Mouse (Mus musculus) CH12.LX (cell line): ENCODE data around the gene Dpy19l3. TPM values are rescaled to one million over a fixed set of nuclear protein-coding genes. Genes with fewer than 3 reads are reported as not detected.

Experiments used
- DNase-seq: peaks from one replicate; pipeline ENCODE4 v3.0.0-alpha.2; 2013; ENCODE audit errors: extremely low read depth
- H3K27ac ChIP-seq: 2 replicates; pipeline ENCODE4 v1.5.1; 2012; ENCODE audit warnings: low read depth, mild to moderate bottlenecking, control low read depth, moderate library complexity; ENCODE audit not compliant: insufficient read depth
- H3K27me3 ChIP-seq: replicated peaks from 2 replicates; pipeline ENCODE3; 2012; ENCODE audit warnings: inconsistent platforms
- H3K36me3 ChIP-seq, 2 experiments: replicated peaks in 1 of 2; 2 replicates each; pipeline versions ENCODE3 to v1.6.1; 2012; ENCODE audit warnings: inconsistent platforms in 1 of 2, low read length in 1 of 2, mild to moderate bottlenecking in 1 of 2, mixed read lengths in 1 of 2, moderate library complexity in 1 of 2; ENCODE audit not compliant: control insufficient read depth in 1 of 2, insufficient read depth in 1 of 2
- H3K4me1 ChIP-seq, 2 experiments: 2 replicates each; pipeline ENCODE4 v1.6.1; 2012; ENCODE audit warnings: inconsistent platforms in 1 of 2, moderate library complexity in 1 of 2; ENCODE audit not compliant: insufficient read depth in 2 of 2, control insufficient read depth in 1 of 2
- H3K4me2 ChIP-seq: 2 replicates; pipeline ENCODE4 v1.6.1; 2012; ENCODE audit warnings: low read depth, mild to moderate bottlenecking, control low read depth; ENCODE audit not compliant: poor library complexity, insufficient read depth, severe bottlenecking
- H3K4me3 ChIP-seq, 3 experiments: fragments of 150-350 bp in 1 of 3; sonication (generic) in 1 of 3; replicated peaks in 1 of 3; 2 replicates each; pipeline versions ENCODE3 to v1.5.1; 2011 to 2012; ENCODE audit warnings: low read depth in 2 of 3, low read length in 2 of 3, mild to moderate bottlenecking in 2 of 3, moderate library complexity in 2 of 3, control low read depth in 1 of 3, improper control_type of control experiment in 1 of 3, inconsistent platforms in 1 of 3, mixed read lengths in 1 of 3; ENCODE audit not compliant: poor library complexity in 1 of 3
- H3K79me2 ChIP-seq: replicated peaks from 2 replicates; pipeline ENCODE4 v1.6.1; 2012; ENCODE audit warnings: mild to moderate bottlenecking, moderate library complexity; ENCODE audit not compliant: control insufficient read depth, poor library complexity, insufficient read depth, severe bottlenecking; ENCODE audit errors: extremely low read depth
- H3K9ac ChIP-seq: 2 replicates; pipeline ENCODE4 v1.6.1; 2012; ENCODE audit warnings: low read depth, mild to moderate bottlenecking, control low read depth, moderate library complexity; ENCODE audit not compliant: insufficient read depth
- H3K9me3 ChIP-seq: replicated peaks from 2 replicates; pipeline ENCODE3; 2012; ENCODE audit warnings: low read length, inconsistent platforms, mixed read lengths
- BHLHE40 ChIP-seq: IDR thresholded peaks from 2 replicates; pipeline ENCODE4 v1.6.1; 2011; ENCODE audit warnings: mild to moderate bottlenecking, low read depth, low read length, improper control_type of control experiment
- CHD1 ChIP-seq: IDR thresholded peaks from 2 replicates; pipeline ENCODE4 v1.6.1; 2012; ENCODE audit warnings: low read depth, low read length, improper control_type of control experiment, inconsistent platforms
- CHD2 ChIP-seq: IDR thresholded peaks from 2 replicates; pipeline ENCODE4 v1.6.1; 2011; ENCODE audit warnings: low read length, improper control_type of control experiment
- ELF1 ChIP-seq: IDR thresholded peaks from 2 replicates; pipeline ENCODE4 v1.6.1; 2014; ENCODE audit warnings: low read depth, mild to moderate bottlenecking, inconsistent platforms, low read length, improper control_type of control experiment
- EP300 ChIP-seq: IDR thresholded peaks from 2 replicates; pipeline ENCODE4 v1.6.1; 2011; ENCODE audit warnings: low read length, improper control_type of control experiment
- ETS1 ChIP-seq: conservative IDR thresholded peaks from 2 replicates; pipeline ENCODE4 v1.6.1; 2012; ENCODE audit warnings: low read depth, mild to moderate bottlenecking, inconsistent platforms, low read length, improper control_type of control experiment, moderate library complexity
- GABPA ChIP-seq: IDR thresholded peaks from 2 replicates; pipeline ENCODE4 v1.6.1; 2012; ENCODE audit warnings: low read depth, low read length, improper control_type of control experiment, inconsistent platforms; ENCODE audit not compliant: insufficient replicate concordance
- HCFC1 ChIP-seq: IDR thresholded peaks from 2 replicates; pipeline ENCODE4 v1.6.1; 2012; ENCODE audit warnings: low read depth, mild to moderate bottlenecking, inconsistent platforms, low read length, improper control_type of control experiment
- IRF4 ChIP-seq: IDR thresholded peaks from 2 replicates; pipeline ENCODE4 v1.6.1; 2014; ENCODE audit warnings: low read depth, mild to moderate bottlenecking, inconsistent platforms, low read length, improper control_type of control experiment
- JUND ChIP-seq: conservative IDR thresholded peaks from 2 replicates; pipeline ENCODE4 v1.6.1; 2011; ENCODE audit warnings: low read depth, low read length, improper control_type of control experiment
- MAX ChIP-seq: IDR thresholded peaks from 2 replicates; pipeline ENCODE4 v1.6.1; 2011; ENCODE audit warnings: low read length, improper control_type of control experiment
- MXI1 ChIP-seq: IDR thresholded peaks from 2 replicates; pipeline ENCODE4 v1.6.1; 2011; ENCODE audit warnings: mild to moderate bottlenecking, low read depth, low read length, improper control_type of control experiment
- NELFE ChIP-seq: IDR thresholded peaks from 2 replicates; pipeline ENCODE4 v1.6.1; 2011; ENCODE audit warnings: low read depth, low read length, improper control_type of control experiment
- NRF1 ChIP-seq: IDR thresholded peaks from 2 replicates; pipeline ENCODE4 v1.6.1; 2014; ENCODE audit warnings: low read depth, mild to moderate bottlenecking, inconsistent platforms, low read length, improper control_type of control experiment, moderate library complexity
- POLR2A ChIP-seq: IDR thresholded peaks from 2 replicates; pipeline ENCODE4 v1.6.1; 2011; ENCODE audit warnings: low read depth, mild to moderate bottlenecking, improper control_type of control experiment, low read length
- RAD21 ChIP-seq: IDR thresholded peaks from 2 replicates; pipeline ENCODE4 v1.6.1; 2011; ENCODE audit warnings: low read depth, mild to moderate bottlenecking, low read length, improper control_type of control experiment, moderate library complexity
- RCOR1 ChIP-seq: conservative IDR thresholded peaks from 2 replicates; pipeline ENCODE4 v1.6.1; 2012; ENCODE audit warnings: low read depth, mild to moderate bottlenecking, inconsistent platforms, low read length, improper control_type of control experiment
- SMC3 ChIP-seq: IDR thresholded peaks from 2 replicates; pipeline ENCODE4 v1.6.1; 2011; ENCODE audit warnings: low read depth, low read length, improper control_type of control experiment
- TBP ChIP-seq: conservative IDR thresholded peaks from 2 replicates; pipeline ENCODE4 v1.6.1; 2011; ENCODE audit warnings: low read depth, low read length, improper control_type of control experiment
- TCF12 ChIP-seq: IDR thresholded peaks from 2 replicates; pipeline ENCODE4 v1.6.1; 2014; ENCODE audit warnings: low read depth, mild to moderate bottlenecking, inconsistent platforms, low read length, improper control_type of control experiment
- UBTF ChIP-seq: IDR thresholded peaks from 2 replicates; pipeline ENCODE4 v1.6.1; 2012; ENCODE audit warnings: low read depth, mild to moderate bottlenecking, inconsistent platforms, low read length, improper control_type of control experiment, moderate library complexity
- USF1 ChIP-seq: IDR thresholded peaks from 2 replicates; pipeline ENCODE4 v1.6.1; 2014; ENCODE audit warnings: low read depth, mild to moderate bottlenecking, inconsistent platforms, low read length, improper control_type of control experiment
- ZC3H11A ChIP-seq: IDR thresholded peaks from 2 replicates; pipeline ENCODE4 v1.6.1; 2012; ENCODE audit warnings: low read depth, mild to moderate bottlenecking, inconsistent platforms, low read length, improper control_type of control experiment
- ZKSCAN1 ChIP-seq: IDR thresholded peaks from 2 replicates; pipeline ENCODE4 v1.6.1; 2012; ENCODE audit warnings: low read depth, inconsistent platforms, low read length, improper control_type of control experiment, borderline replicate concordance
- ZNF384 ChIP-seq: IDR thresholded peaks from 2 replicates; pipeline ENCODE4 v1.6.1; 2012; ENCODE audit warnings: low read depth, low read length, improper control_type of control experiment, inconsistent platforms
- dilution Hi-C: fragments of 300-500 bp; cut with MboI; formaldehyde crosslinking; loops from 2 replicates; pipeline ENCODE4 v1.14.3; 2020; ENCODE audit warnings: low sequenced_read_pairs; ENCODE audit not compliant: extremely low pct_unique_long_range_greater_than_20kb, extremely low pct_ligation_motif_present
- in situ Hi-C: fragments of 300-500 bp; cut with MboI; formaldehyde crosslinking; loops from 3 replicates; pipeline ENCODE4 v1.14.3; 2019; ENCODE audit warnings: low sequenced_read_pairs, low pct_ligation_motif_present, low pct_unique_long_range_greater_than_20kb, mixed read lengths
- polyA plus RNA-seq: library from polyadenylated mRNA; unstranded; fragments of >175 nt; gene quantifications from 2 replicates; pipeline ENCODE4 v1.2.1, GENCODE M21; 2012; ENCODE audit warnings: low read depth; ENCODE audit not compliant: insufficient read length
- total RNA-seq, 2 experiments: library from RNA; depleted of rRNA; stranded (reverse); fragments of 300-350 nt in 1 of 2; fragments of >200 nt in 1 of 2; gene quantifications; 2 replicates each; pipeline ENCODE4 v1.2.3; 2012 to 2014

Gene Dpy19l3
- total and polyA plus RNA-seq, 3 experiments: 5.0 to 18.3 (median 5.5) TPM

DNA sequence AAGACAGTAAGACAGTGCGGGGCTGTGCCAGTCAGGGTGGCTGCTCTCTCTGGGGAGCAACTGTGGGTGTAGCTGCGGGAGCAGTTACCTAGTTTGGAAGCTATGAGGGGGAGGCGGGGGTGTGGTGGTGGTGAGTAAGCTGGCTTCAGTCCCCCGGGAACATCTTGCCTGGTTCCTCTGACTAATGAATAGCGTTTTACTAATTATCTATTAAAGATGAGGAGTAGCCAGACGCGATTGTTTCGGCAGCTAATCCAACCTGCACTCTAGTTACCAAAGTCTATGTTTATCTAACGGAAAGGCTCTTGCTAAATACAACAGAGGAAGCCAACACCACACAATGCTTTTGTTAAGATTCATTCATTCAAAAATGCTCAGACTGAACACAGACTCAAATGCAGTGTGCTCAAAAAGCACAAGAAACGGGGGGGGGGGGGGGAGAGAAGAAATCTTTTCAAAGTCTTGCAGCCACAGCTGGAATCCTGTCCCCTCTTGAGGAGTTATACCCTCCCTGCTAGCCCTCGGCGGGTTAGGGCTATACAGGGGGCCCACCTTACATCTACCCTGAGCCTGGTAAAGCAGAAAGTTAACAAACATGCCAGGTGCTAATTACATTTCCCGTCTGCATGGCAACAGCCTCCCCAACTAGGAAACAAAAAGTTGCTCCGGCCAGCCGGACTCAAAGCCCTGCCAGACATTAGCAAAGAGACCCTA lies 778 bp downstream of the Dpy19l3 start:
- no peak for TF ChIP-seq ZKSCAN1
- 0 out of 2 replicates have a peak, but pooled peaks have one; percentile 9 for TF ChIP-seq ETS1
- no peak for TF ChIP-seq ZC3H11A
- no peak for TF ChIP-seq JUND
- no peak for TF ChIP-seq SMC3
- no peak for TF ChIP-seq NELFE
- no peak for TF ChIP-seq ELF1
- no peak for TF ChIP-seq RCOR1
- TF ChIP-seq CHD2: no peak
- no peak for TF ChIP-seq NRF1
- 0 out of 2 replicates have a peak, but pooled peaks have one; percentile 31 for TF ChIP-seq EP300
- Histone ChIP-seq H3K9me3 (no peaks in the 10 kb centered on the region), H3K4me1 (peaks cover 4 to 44% of the 10 kb centered on the region in 2 experiments), H3K9ac (no peak overlapping the region), H3K27me3 (peaks cover 1% of the 10 kb centered on the region), H3K27ac (no peak overlapping the region), H3K79me2 (no peaks in the 10 kb centered on the region), H3K36me3 (no peaks in the 10 kb centered on the region), H3K4me2 (peak overlapping the region; percentile 64), H3K4me3 (peak overlapping the region; percentile 15 to 65 (median 61))
- peak; percentile 54 for DNase-seq
- in situ Hi-C loops (no loop called here), dilution Hi-C loops (no loop called here)

DNA sequence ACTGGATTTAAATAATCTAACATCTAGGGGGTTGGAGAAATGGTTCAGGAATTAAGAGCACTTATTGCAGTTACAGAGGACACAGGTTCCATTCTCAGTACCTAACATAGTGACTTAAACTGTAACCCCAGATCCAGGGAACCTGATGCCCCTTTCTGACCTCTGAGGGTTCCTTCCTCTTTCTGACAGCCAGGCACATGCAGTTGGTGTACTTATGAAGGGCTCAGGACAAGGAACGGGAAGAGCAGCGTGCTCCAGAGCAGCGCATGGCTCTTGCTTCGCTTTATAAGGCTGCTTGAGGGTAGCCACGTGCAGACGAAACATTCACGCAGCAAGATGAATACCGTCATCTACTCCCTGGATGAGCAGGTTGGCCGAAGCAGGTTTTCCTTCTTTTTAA lies 3.4 kb downstream of the Dpy19l3 start:
- Histone ChIP-seq H3K9ac (no peak overlapping the region), H3K27ac (no peak overlapping the region), H3K27me3 (peaks cover 1% of the 10 kb centered on the region), H3K9me3 (peaks cover 3% of the 10 kb centered on the region), H3K4me3 (no peak overlapping the region), H3K4me2 (no peak overlapping the region), H3K4me1 (peaks cover 4 to 40% of the 10 kb centered on the region in 2 experiments), H3K36me3 (peaks cover 0 to 3% of the 10 kb centered on the region in 2 experiments), H3K79me2 (no peaks in the 10 kb centered on the region)
- no peak for DNase-seq
- TF ChIP-seq CHD1: no peak
- TF ChIP-seq IRF4: no peak
- TF ChIP-seq TCF12: no peak
- TF ChIP-seq MAX: no peak
- no peak for TF ChIP-seq ZC3H11A
- no peak for TF ChIP-seq TBP
- no peak for TF ChIP-seq ZKSCAN1
- no peak for TF ChIP-seq JUND
- no peak for TF ChIP-seq UBTF
- no peak for TF ChIP-seq SMC3
- TF ChIP-seq RAD21: no peak
- TF ChIP-seq HCFC1: no peak
- TF ChIP-seq ETS1: no peak
- TF ChIP-seq ZNF384: no peak
- no peak for TF ChIP-seq USF1
- no peak for TF ChIP-seq GABPA
- TF ChIP-seq MXI1: no peak
- no peak for TF ChIP-seq BHLHE40
- no peak for TF ChIP-seq EP300
- TF ChIP-seq POLR2A: no peak
- in situ Hi-C loops: no loop called here
- dilution Hi-C loops: no loop called here
